Mouse (Mus musculus) heart, adult 2 months (tissue): ENCODE results near the gene Msrb3. TPM values are rescaled to one million over a fixed set of nuclear protein-coding genes. Genes with fewer than 3 reads are reported as not detected.

Source experiments
- DNase-seq, 2 experiments: peaks; one replicate each; pipeline ENCODE4 v3.0.0; 2021
- H3K27ac ChIP-seq: fragments of 200-600 bp; 2 replicates; pipeline ENCODE4 v1.8.1; 2022
- H3K27me3 ChIP-seq: fragments of 200-500 bp; 2 replicates; pipeline ENCODE4 v1.6.1; 2012; ENCODE audit warnings: mild to moderate bottlenecking, low read length, inconsistent platforms, mixed read lengths; ENCODE audit not compliant: control insufficient read depth, insufficient read depth
- H3K36me3 ChIP-seq: fragments of 200-500 bp; 2 replicates; pipeline ENCODE4 v1.6.1; 2012; ENCODE audit warnings: low read length, inconsistent platforms; ENCODE audit not compliant: control insufficient read depth, insufficient read depth
- H3K4me1 ChIP-seq: fragments of 200-500 bp; 2 replicates; pipeline ENCODE4 v1.6.1; 2011; ENCODE audit warnings: low read length; ENCODE audit not compliant: control insufficient read depth, insufficient read depth
- H3K4me3 ChIP-seq: fragments of 200-600 bp; 2 replicates; pipeline ENCODE4 v1.8.1; 2022
- H3K79me2 ChIP-seq: fragments of 200-500 bp; replicated peaks from 2 replicates; pipeline ENCODE4 v1.6.1; 2012; ENCODE audit warnings: mild to moderate bottlenecking, inconsistent platforms, low read length, moderate library complexity, mixed read lengths; ENCODE audit not compliant: control insufficient read depth, insufficient read depth
- H3K9ac ChIP-seq: fragments of 200-500 bp; 2 replicates; pipeline ENCODE4 v1.6.1; 2012; ENCODE audit warnings: low read depth, mild to moderate bottlenecking, control low read depth, inconsistent platforms, low read length, mixed read lengths
- CTCF ChIP-seq: fragments of 200-600 bp; IDR thresholded peaks from 2 replicates; pipeline ENCODE4 v1.8.1; 2022; ENCODE audit warnings: antibody characterized with exemption, mild to moderate bottlenecking, moderate library complexity
- EP300 ChIP-seq: fragments of 200-500 bp; IDR thresholded peaks from 2 replicates; pipeline ENCODE4 v1.6.1; 2011; ENCODE audit warnings: low read depth, low read length, control low read depth; ENCODE audit not compliant: insufficient read depth
- POLR2A ChIP-seq: fragments of 200-500 bp; IDR thresholded peaks from 2 replicates; pipeline ENCODE4 v1.6.1; 2011; ENCODE audit warnings: mild to moderate bottlenecking, low read depth, low read length, control low read depth; ENCODE audit not compliant: insufficient read depth
- WGBS: fragments of 180-500 bp; shearing (Covaris S2); methylation state at CpG from one replicate; pipeline ENCODE4 v1.1.7; 2018; 5-methylcytosine and 5-hydroxymethylcytosine counted together
- intact Hi-C: fragments of 180-260 bp; cut with DNase I; formaldehyde crosslinking; loops from one replicate; pipeline ENCODE4 v1.15.1; 2025
- polyA plus RNA-seq: library from polyadenylated mRNA; depleted of rRNA; stranded (reverse); fragments of >200 nt; gene quantifications from 2 replicates; pipeline ENCODE4 v1.2.3, GENCODE M21; 2012
- total RNA-seq, 2 experiments: library from RNA; stranded (reverse); gene quantifications; 2 replicates each; pipeline ENCODE4 v1.2.3; 2021

The Msrb3 gene
- total and polyA plus RNA-seq, 3 experiments, result 53.5 to 92.5 (median 88.7) TPM

- WGBS, result 85% methylated on average over 12 of the region's 12 CpGs
- H3K36me3 ChIP-seq, result no peaks in the 10 kb centered on the region
- no peak overlapping the region for H3K4me3 ChIP-seq
- H3K9ac ChIP-seq, result no peak overlapping the region
- no peaks in the 10 kb centered on the region for H3K27me3 ChIP-seq
- intact Hi-C loops, result no loop called here
- no peak for DNase-seq
- no peaks in the 10 kb centered on the region for H3K4me1 ChIP-seq
- TF ChIP-seq EP300, result no peak
- no peak for TF ChIP-seq POLR2A
- TF ChIP-seq CTCF, result no peak
- no peak overlapping the region for H3K27ac ChIP-seq
- H3K79me2 ChIP-seq, result no peaks in the 10 kb centered on the region
These were observed 78.1 kb downstream of the Msrb3 start for GRCm38 (mm10) chr10:120820781-120821300.

- peaks cover 4% of the 10 kb centered on the region for H3K4me1 ChIP-seq
- H3K79me2 ChIP-seq, result no peaks in the 10 kb centered on the region
- H3K27ac ChIP-seq, result no peak overlapping the region
- TF ChIP-seq EP300 (no peak), POLR2A (no peak), CTCF (no peak)
- 57% methylated on average over 5 of the region's 5 CpGs for WGBS
- no peak for DNase-seq
- no peak overlapping the region for H3K4me3 ChIP-seq
- intact Hi-C loops, result no loop called here
- no peaks in the 10 kb centered on the region for H3K27me3 ChIP-seq
- no peak overlapping the region for H3K9ac ChIP-seq
- peaks cover 4% of the 10 kb centered on the region for H3K36me3 ChIP-seq
These were observed 83.6 kb downstream of the Msrb3 start for GRCm38 (mm10) chr10:120815290-120815689.

GRCm38 (mm10) chr10:120811796-120812443, 87.0 kb downstream of the Msrb3 start:
- Histone ChIP-seq H3K9ac (no peak overlapping the region; the same call in 1 of the 2 replicates), H3K27ac (no peak overlapping the region)

GRCm38 (mm10) chr10:120810832-120811571, 87.9 kb downstream of the Msrb3 start:
- peaks cover 4% of the 10 kb centered on the region for H3K4me1 ChIP-seq
- intact Hi-C loops, result no loop called here
- TF ChIP-seq POLR2A, result no peak
- no peak for TF ChIP-seq EP300
- no peak for TF ChIP-seq CTCF
- no peak overlapping the region for H3K27ac ChIP-seq
- H3K36me3 ChIP-seq, result peaks cover 4% of the 10 kb centered on the region
- no peak overlapping the region for H3K9ac ChIP-seq
- 57% methylated on average over 4 of the region's 4 CpGs for WGBS
- H3K79me2 ChIP-seq, result no peaks in the 10 kb centered on the region
- no peak overlapping the region for H3K4me3 ChIP-seq
- no peak for DNase-seq
- H3K27me3 ChIP-seq, result no peaks in the 10 kb centered on the region

More at GRCm38 (mm10) chr10:120811796-120812443, 87.0 kb downstream of the Msrb3 start:
- WGBS, result 39% methylated on average over 24 of the region's 24 CpGs
- intact Hi-C loops, result no loop called here
- peaks cover 4% of the 10 kb centered on the region for H3K4me1 ChIP-seq
- TF ChIP-seq EP300 (no peak), CTCF (no peak), POLR2A (no peak)
- no peak overlapping the region for H3K4me3 ChIP-seq
- H3K36me3 ChIP-seq, result peaks cover 4% of the 10 kb centered on the region
- H3K79me2 ChIP-seq, result no peaks in the 10 kb centered on the region
- H3K27me3 ChIP-seq, result no peaks in the 10 kb centered on the region
- no peak for DNase-seq

- Histone ChIP-seq H3K4me1 (peaks cover 4% of the 10 kb centered on the region), H3K36me3 (peaks cover 4% of the 10 kb centered on the region), H3K79me2 (no peaks in the 10 kb centered on the region), H3K9ac (no peak overlapping the region), H3K4me3 (no peak overlapping the region), H3K27me3 (no peaks in the 10 kb centered on the region), H3K27ac (no peak overlapping the region)
- intact Hi-C loops, result no loop called here
- TF ChIP-seq POLR2A (no peak), CTCF (no peak), EP300 (no peak)
- 59% methylated on average over 14 of the region's 14 CpGs for WGBS
- no peak for DNase-seq
These were observed 88.7 kb downstream of the Msrb3 start for GRCm38 (mm10) chr10:120810053-120810696.
